Mouse (Mus musculus): ENCODE measurements around the gene Miip.

GRCm38 (mm10) chr4:147900452-147900851 lies 31.8 kb upstream of the Miip start:
- TF ChIP-seq CTCF (IDR thresholded peaks at IDR 0.05; ENCODE audit: borderline replicate concordance, insufficient read depth, low read length): no peak
- TF ChIP-seq POLR2A (IDR thresholded peaks at IDR 0.05; ENCODE audit: low read depth, low read length): no peak
